Mouse (Mus musculus) liver, embryonic 15.5 days (tissue): Measurements from ENCODE around the gene Cfap54. TPM values are rescaled to one million over a fixed set of nuclear protein-coding genes. Genes with fewer than 3 reads are reported as not detected.

ENCODE experiments used
- ATAC-seq: fragments of 200-750 bp; cut with Nextera tagmentation; 2 replicates; pipeline ENCODE4 v1.8.0; 2017; ENCODE audit warnings: moderate number of reproducible peaks, mild to moderate bottlenecking, moderate library complexity; ENCODE audit not compliant: insufficient read depth
- H3K27ac ChIP-seq: fragments of 300-500 bp; sonication (generic); replicated peaks from 2 replicates; pipeline ENCODE4 v1.5.1; 2015; ENCODE audit warnings: mild to moderate bottlenecking, inconsistent platforms
- H3K27me3 ChIP-seq: fragments of 300-500 bp; sonication (generic); 2 replicates; pipeline ENCODE4 v1.6.1; 2015; ENCODE audit warnings: mild to moderate bottlenecking, inconsistent platforms
- H3K36me3 ChIP-seq: fragments of 300-500 bp; sonication (generic); replicated peaks from 2 replicates; pipeline ENCODE4 v1.6.1; 2015; ENCODE audit warnings: moderate library complexity, mild to moderate bottlenecking, inconsistent platforms
- H3K4me1 ChIP-seq: fragments of 300-500 bp; sonication (generic); replicated peaks from 2 replicates; pipeline ENCODE4 v1.6.1; 2015; ENCODE audit warnings: inconsistent platforms
- H3K4me2 ChIP-seq: fragments of 300-500 bp; sonication (generic); 2 replicates; pipeline ENCODE4 v1.6.1; 2015; ENCODE audit warnings: moderate library complexity, mild to moderate bottlenecking, inconsistent platforms
- H3K4me3 ChIP-seq: fragments of 300-500 bp; sonication (generic); replicated peaks from 2 replicates; pipeline ENCODE4 v1.5.1; 2015; ENCODE audit warnings: mild to moderate bottlenecking, inconsistent platforms
- H3K9ac ChIP-seq: fragments of 300-500 bp; sonication (generic); 2 replicates; pipeline ENCODE4 v1.6.1; 2015; ENCODE audit warnings: moderate library complexity, mild to moderate bottlenecking, inconsistent platforms
- H3K9me3 ChIP-seq: fragments of 300-500 bp; sonication (generic); replicated peaks from 2 replicates; pipeline ENCODE4 v1.6.1; 2016; ENCODE audit warnings: inconsistent platforms
- WGBS: fragments of 180-500 bp; shearing (Covaris S2); methylation state at CpG from one replicate; pipeline ENCODE4 v1.1.7; 2015; ENCODE audit warnings: mixed read lengths; ENCODE audit not compliant: insufficient replicate concordance; 5-methylcytosine and 5-hydroxymethylcytosine counted together
- polyA plus RNA-seq: library from polyadenylated mRNA; unstranded; fragments of >200 nt; fragmentation: Nextera tagmentation; extraction: Ambion mirVana; gene quantifications from 2 replicates; pipeline ENCODE4 v1.2.1, GENCODE M21; 2015

Cfap54 gene
- polyA plus RNA-seq, 1 experiment from 2014 or later, result 0.18 TPM

DNA sequence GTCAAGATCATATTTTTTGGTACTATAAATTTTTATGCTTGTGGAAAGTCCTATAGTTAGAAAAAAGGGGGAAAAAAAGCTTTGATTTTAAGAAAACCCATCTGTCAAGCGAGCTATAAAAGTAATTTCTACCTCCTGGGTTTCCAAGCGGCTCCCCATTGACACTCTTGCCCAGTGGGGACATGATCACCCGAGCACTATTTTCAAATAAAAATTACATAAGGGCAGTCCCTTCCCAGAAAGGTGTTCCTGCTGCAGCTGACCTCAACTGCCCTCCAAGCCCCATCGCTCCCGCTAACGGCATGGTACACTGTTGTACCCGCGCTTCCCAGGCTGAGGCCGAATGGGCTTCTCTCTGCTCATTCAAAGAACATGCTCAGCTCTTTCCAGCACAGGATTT lies 5.0 kb downstream of the Cfap54 start:
- no peak overlapping the region for H3K4me2 ChIP-seq
- H3K9ac ChIP-seq, result no peak overlapping the region
- H3K27ac ChIP-seq, result no peak overlapping the region
- H3K27me3 ChIP-seq, result no peaks in the 10 kb centered on the region
- peaks cover 22% of the 10 kb centered on the region for H3K4me1 ChIP-seq
- WGBS, result 85% methylated on average over 9 of the region's 9 CpGs
- no peaks in the 10 kb centered on the region for H3K36me3 ChIP-seq
- no peaks in the 10 kb centered on the region for H3K9me3 ChIP-seq
- ATAC-seq, result no peak
- H3K4me3 ChIP-seq, result no peak overlapping the region

GRCm38 (mm10) chr10:93075856-93076255 lies 5.6 kb downstream of the Cfap54 start:
- H3K27me3 ChIP-seq, result no peaks in the 10 kb centered on the region
- 71% methylated on average over 8 of the region's 8 CpGs for WGBS
- H3K4me3 ChIP-seq, result no peak overlapping the region
- ATAC-seq, result no peak
- no peaks in the 10 kb centered on the region for H3K36me3 ChIP-seq
- no peaks in the 10 kb centered on the region for H3K9me3 ChIP-seq
- no peak overlapping the region for H3K9ac ChIP-seq
- no peak overlapping the region for H3K4me2 ChIP-seq
- H3K27ac ChIP-seq, result no peak overlapping the region
- peaks cover 22% of the 10 kb centered on the region for H3K4me1 ChIP-seq

DNA sequence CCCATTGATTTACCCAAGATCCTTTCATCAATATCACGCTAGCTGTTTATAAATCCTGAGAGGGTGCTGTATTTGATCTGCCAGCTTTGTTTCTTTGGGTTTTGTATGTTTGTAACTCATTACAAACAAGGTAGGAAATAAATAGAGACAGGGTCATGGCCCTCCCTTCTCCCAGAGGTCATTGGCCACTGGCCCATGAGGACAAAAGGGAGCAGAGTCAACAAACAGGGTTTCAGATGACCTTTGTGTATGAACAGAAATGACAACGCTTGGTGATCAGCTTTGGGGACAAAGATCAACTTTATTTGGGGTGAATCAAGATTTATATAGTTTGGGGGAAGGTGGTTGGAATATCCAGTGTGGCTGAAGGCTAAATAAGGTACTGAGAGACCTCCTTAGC lies 8.6 kb downstream of the Cfap54 start:
- ATAC-seq, result no peak
- H3K27ac ChIP-seq, result no peak overlapping the region
- H3K4me3 ChIP-seq, result no peak overlapping the region
- H3K9me3 ChIP-seq, result no peaks in the 10 kb centered on the region
- H3K27me3 ChIP-seq, result no peaks in the 10 kb centered on the region
- no peak overlapping the region for H3K4me2 ChIP-seq
- H3K9ac ChIP-seq, result no peak overlapping the region
- no peaks in the 10 kb centered on the region for H3K36me3 ChIP-seq
- H3K4me1 ChIP-seq, result peaks cover 42% of the 10 kb centered on the region
- 71% methylated on average over 2 of the region's 2 CpGs for WGBS

DNA sequence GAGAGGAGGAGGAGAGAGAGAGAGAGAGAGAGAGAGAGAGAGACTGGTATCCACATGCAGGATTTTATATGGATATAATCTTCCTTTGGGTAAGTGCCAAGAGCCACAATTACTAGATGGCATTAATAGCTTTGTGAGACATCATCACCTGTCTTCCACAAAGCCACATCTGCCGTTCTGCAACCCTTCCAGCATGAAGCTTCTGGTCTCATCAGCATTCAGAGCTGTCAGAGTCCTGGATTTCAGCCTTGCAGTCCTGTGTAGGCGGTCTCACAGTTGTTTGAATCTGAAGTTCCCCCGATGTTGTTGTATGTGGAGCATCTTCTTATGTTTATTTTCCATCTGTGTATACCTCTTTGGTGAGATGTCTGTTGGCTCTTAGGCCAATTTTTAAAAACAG lies 9.7 kb downstream of the Cfap54 start:
- no peak overlapping the region for H3K4me3 ChIP-seq
- H3K4me2 ChIP-seq, result no peak overlapping the region
- H3K27me3 ChIP-seq, result no peaks in the 10 kb centered on the region
- H3K27ac ChIP-seq, result no peak overlapping the region
- no peaks in the 10 kb centered on the region for H3K9me3 ChIP-seq
- ATAC-seq, result no peak
- no peak overlapping the region for H3K9ac ChIP-seq
- peaks cover 42% of the 10 kb centered on the region for H3K4me1 ChIP-seq
- H3K36me3 ChIP-seq, result no peaks in the 10 kb centered on the region
- 60% methylated on average over 3 of the region's 3 CpGs for whole genome bisulfite sequencing

DNA sequence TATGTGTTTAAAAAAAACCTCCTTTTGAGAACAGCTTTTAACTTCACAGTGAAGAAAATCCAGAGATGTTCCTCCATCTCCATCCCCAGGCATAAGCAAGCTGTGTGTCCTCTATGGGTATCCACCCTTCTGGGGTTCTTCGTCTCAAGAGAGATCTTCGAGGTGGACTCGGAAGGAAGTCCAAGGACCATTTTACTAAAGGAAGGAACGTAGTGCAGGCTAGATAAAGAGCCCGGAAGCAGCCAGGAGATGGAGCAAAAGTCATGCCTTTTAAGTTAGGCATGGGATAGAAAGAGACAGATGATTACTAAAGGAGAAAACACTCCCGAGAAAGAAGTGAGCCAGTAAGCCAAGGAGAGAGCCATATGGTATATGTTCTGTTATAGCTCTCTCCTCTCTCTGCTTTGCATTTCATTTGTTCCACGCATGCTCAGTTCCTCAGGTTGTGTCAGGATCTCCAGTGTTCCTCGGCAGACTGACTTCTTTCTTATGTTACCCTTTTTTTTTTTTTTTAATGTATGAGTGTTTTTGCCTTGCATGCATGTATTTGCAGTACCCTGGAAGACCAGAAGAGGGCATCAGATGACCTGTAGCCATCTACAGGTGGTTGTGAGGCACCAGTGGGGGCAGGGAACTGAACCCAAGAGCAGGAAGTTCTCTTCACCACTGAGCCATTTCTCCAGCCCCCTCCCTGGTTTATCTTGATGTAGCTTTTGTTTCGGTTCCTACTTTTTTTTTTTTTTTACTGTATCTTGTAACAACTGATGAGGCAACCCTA lies 11.1 kb downstream of the Cfap54 start:
- Histone ChIP-seq H3K9me3 (no peaks in the 10 kb centered on the region), H3K36me3 (no peaks in the 10 kb centered on the region), H3K27ac (peak overlapping the region; percentile 79), H3K4me1 (peaks cover 42% of the 10 kb centered on the region), H3K27me3 (no peaks in the 10 kb centered on the region), H3K4me2 (peak overlapping the region; percentile 64), H3K4me3 (peak overlapping the region; percentile 23), H3K9ac (peak overlapping the region; percentile 19; the same call in 1 of the 2 replicates)
- 19% methylated on average over 9 of the region's 9 CpGs for WGBS
- peak; percentile 58 for ATAC-seq

GRCm38 (mm10) chr10:93069721-93070120 lies 11.7 kb downstream of the Cfap54 start:
- Histone ChIP-seq H3K9me3 (no peaks in the 10 kb centered on the region), H3K27me3 (no peaks in the 10 kb centered on the region), H3K4me1 (peaks cover 42% of the 10 kb centered on the region), H3K4me2 (peak overlapping the region; percentile 64), H3K4me3 (no peak overlapping the region), H3K27ac (peak overlapping the region; percentile 79), H3K9ac (peak overlapping the region; percentile 35; the same call in 1 of the 2 replicates), H3K36me3 (no peaks in the 10 kb centered on the region)
- no peak for ATAC-seq
- 30% methylated on average over 6 of the region's 6 CpGs for WGBS

- peaks cover 42% of the 10 kb centered on the region for H3K4me1 ChIP-seq
- H3K27me3 ChIP-seq, result no peaks in the 10 kb centered on the region
- peak overlapping the region; percentile 64 for H3K4me2 ChIP-seq
- H3K9me3 ChIP-seq, result no peaks in the 10 kb centered on the region
- 22% methylated on average over 6 of the region's 6 CpGs for WGBS
- no peaks in the 10 kb centered on the region for H3K36me3 ChIP-seq
- ATAC-seq, result peak; percentile 89
- peak overlapping the region; percentile 79 for H3K27ac ChIP-seq
- H3K9ac ChIP-seq, result peak overlapping the region; percentile 35; the same call in 1 of the 2 replicates
- no peak overlapping the region for H3K4me3 ChIP-seq
Observed at GRCm38 (mm10) chr10:93069041-93069679, 12.3 kb downstream of the Cfap54 start.

DNA sequence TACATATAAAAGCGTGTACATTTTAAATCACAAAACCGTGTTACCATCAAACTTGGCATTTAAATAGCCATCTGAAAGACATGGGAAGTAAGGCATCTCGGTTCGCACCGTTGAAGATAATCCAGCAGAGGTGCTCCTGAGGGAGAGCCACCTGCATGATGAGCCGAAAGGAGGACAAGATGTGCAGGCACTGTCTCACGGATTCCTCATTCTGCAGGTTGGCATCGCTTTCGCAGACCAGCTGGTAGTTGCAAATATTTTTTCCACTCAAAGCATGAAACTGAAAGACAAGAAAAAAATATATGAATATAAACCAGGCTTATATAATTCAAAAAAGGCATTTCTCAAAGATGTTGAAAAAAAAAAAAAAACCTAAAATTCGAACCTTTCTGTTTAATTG lies 16.4 kb downstream of the Cfap54 start:
- H3K4me3 ChIP-seq, result no peak overlapping the region
- no peaks in the 10 kb centered on the region for H3K27me3 ChIP-seq
- no peak overlapping the region for H3K27ac ChIP-seq
- ATAC-seq, result no peak
- H3K4me1 ChIP-seq, result peaks cover 29% of the 10 kb centered on the region
- H3K9ac ChIP-seq, result no peak overlapping the region
- H3K36me3 ChIP-seq, result no peaks in the 10 kb centered on the region
- H3K9me3 ChIP-seq, result no peaks in the 10 kb centered on the region
- no peak overlapping the region for H3K4me2 ChIP-seq
- WGBS, result 73% methylated on average over 10 of the region's 10 CpGs

DNA sequence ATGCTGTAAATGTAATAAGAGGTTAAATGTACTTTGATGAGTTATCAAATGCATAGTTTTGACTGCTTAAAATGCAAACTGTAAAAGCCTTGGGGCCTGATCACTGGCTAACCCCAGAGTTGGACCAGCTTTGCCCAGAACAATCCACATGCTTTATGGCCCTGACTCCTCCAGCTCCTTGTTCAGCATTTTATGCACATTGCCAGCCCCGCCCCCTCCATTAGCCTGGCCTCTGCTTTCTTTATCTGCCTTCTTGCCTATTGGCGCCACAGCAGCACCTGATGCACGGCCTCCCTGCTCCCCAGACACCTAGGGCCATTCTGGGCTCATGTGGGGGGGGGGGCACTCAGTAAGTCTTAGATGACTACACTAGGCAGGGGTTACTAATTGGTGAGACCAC lies 17.8 kb downstream of the Cfap54 start:
- WGBS, result 33% methylated on average over 3 of the region's 3 CpGs
- Histone ChIP-seq H3K4me3 (no peak overlapping the region), H3K9ac (no peak overlapping the region), H3K27ac (no peak overlapping the region), H3K27me3 (no peaks in the 10 kb centered on the region), H3K4me1 (peaks cover 15% of the 10 kb centered on the region), H3K4me2 (no peak overlapping the region), H3K9me3 (no peaks in the 10 kb centered on the region), H3K36me3 (no peaks in the 10 kb centered on the region)
- ATAC-seq, result peak; percentile 49; the same call in 1 of the 2 replicates

DNA sequence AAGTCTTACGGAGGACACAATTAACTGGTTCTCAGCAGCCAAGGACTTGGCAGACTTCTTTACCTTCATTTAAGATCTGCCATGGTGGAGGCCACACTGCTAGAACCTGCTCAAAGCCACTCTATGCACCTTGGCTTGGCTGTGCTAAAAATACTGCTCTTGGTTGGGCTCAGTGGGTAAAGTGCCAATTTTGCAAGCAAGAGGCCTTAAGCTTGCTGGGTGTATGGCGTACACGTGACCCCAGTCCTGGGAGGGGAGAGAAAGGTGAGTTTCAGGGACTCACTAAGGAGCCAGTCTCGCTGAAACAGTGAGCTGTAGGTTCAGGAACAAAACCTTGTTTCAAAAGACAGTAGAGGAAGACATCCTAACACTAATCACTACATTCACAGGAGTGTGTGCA lies 19.0 kb downstream of the Cfap54 start:
- Histone ChIP-seq H3K4me3 (no peak overlapping the region), H3K4me1 (peaks cover 6% of the 10 kb centered on the region; the same call in 1 of the 2 replicates), H3K27ac (no peak overlapping the region), H3K4me2 (no peak overlapping the region), H3K9me3 (no peaks in the 10 kb centered on the region), H3K36me3 (no peaks in the 10 kb centered on the region), H3K27me3 (no peaks in the 10 kb centered on the region), H3K9ac (no peak overlapping the region)
- 73% methylated on average over 4 of the region's 4 CpGs for WGBS
- ATAC-seq, result no peak

- ATAC-seq, result no peak
- no peak overlapping the region for H3K9ac ChIP-seq
- H3K27ac ChIP-seq, result no peak overlapping the region
- no peaks in the 10 kb centered on the region for H3K9me3 ChIP-seq
- H3K27me3 ChIP-seq, result no peaks in the 10 kb centered on the region
- no peaks in the 10 kb centered on the region for H3K36me3 ChIP-seq
- WGBS, result 57% methylated on average over 6 of the region's 6 CpGs
- H3K4me2 ChIP-seq, result no peak overlapping the region
- no peak overlapping the region for H3K4me3 ChIP-seq
- H3K4me1 ChIP-seq, result no peaks in the 10 kb centered on the region
Observed at GRCm38 (mm10) chr10:93053867-93054266, 27.6 kb downstream of the Cfap54 start.
